Mouse (Mus musculus) lung, embryonic 14.5 days (tissue): ENCODE data around the gene Fndc7. TPM values are rescaled to one million over a fixed set of nuclear protein-coding genes. Genes with fewer than 3 reads are reported as not detected.
"Not testable (repeated sequence)": the region's sequence is repeated elsewhere in the genome, so short reads cannot be mapped to it uniquely, and the experiment has no call there.

ENCODE experiments used
- ATAC-seq: fragments of 200-750 bp; cut with Nextera tagmentation; 2 replicates; pipeline ENCODE4 v1.8.0; 2017; ENCODE audit warnings: mild to moderate bottlenecking, moderate TSS enrichment, moderate library complexity; ENCODE audit not compliant: insufficient read depth
- DNase-seq: peaks from one replicate; pipeline ENCODE4 v3.0.0-alpha.2; 2015
- H3K27ac ChIP-seq: fragments of 300-500 bp; sonication (generic); 2 replicates; pipeline ENCODE4 v1.5.1; 2014; ENCODE audit warnings: low read depth, mild to moderate bottlenecking, moderate library complexity
- H3K27me3 ChIP-seq: fragments of 300-500 bp; sonication (generic); 2 replicates; pipeline ENCODE4 v1.6.1; 2014; ENCODE audit warnings: low read length, control low read depth; ENCODE audit not compliant: insufficient read depth
- H3K36me3 ChIP-seq: fragments of 300-500 bp; sonication (generic); 2 replicates; pipeline ENCODE4 v1.6.1; 2014; ENCODE audit warnings: control low read depth; ENCODE audit not compliant: insufficient read depth
- H3K4me1 ChIP-seq: fragments of 300-500 bp; sonication (generic); 2 replicates; pipeline ENCODE4 v1.6.1; 2014; ENCODE audit warnings: antibody characterized with exemption, control low read depth; ENCODE audit not compliant: insufficient read depth
- H3K4me2 ChIP-seq: fragments of 300-500 bp; sonication (generic); 2 replicates; pipeline ENCODE4 v1.6.1; 2014; ENCODE audit warnings: mild to moderate bottlenecking
- H3K4me3 ChIP-seq: fragments of 300-500 bp; sonication (generic); 2 replicates; pipeline ENCODE4 v1.5.1; 2014; ENCODE audit warnings: low read depth, low read length
- H3K9ac ChIP-seq: fragments of 300-500 bp; sonication (generic); 2 replicates; pipeline ENCODE4 v1.6.1; 2014
- H3K9me3 ChIP-seq: fragments of 300-500 bp; sonication (generic); 2 replicates; pipeline ENCODE4 v1.6.1; 2016; ENCODE audit warnings: low read depth, low read length, control low read depth
- CTCF ChIP-seq: IDR thresholded peaks from 2 replicates; pipeline ENCODE4 v1.5.1; 2016; ENCODE audit warnings: antibody characterized with exemption, low read depth
- WGBS: fragments of 180-500 bp; shearing (Covaris S2); extraction: QIAGEN DNeasy Blood & Tissue Kit; methylation state at CpG from one replicate; pipeline ENCODE4 v1.1.7; 2014; 5-methylcytosine and 5-hydroxymethylcytosine counted together
- polyA plus RNA-seq: library from polyadenylated mRNA; unstranded; fragments of >200 nt; fragmentation: Nextera tagmentation; extraction: Ambion mirVana; gene quantifications from 2 replicates; pipeline ENCODE4 v1.2.1, GENCODE M21; 2014

The Fndc7 gene
- polyA plus RNA-seq, 1 experiment from 2014 or later, result 0.59 TPM

DNA sequence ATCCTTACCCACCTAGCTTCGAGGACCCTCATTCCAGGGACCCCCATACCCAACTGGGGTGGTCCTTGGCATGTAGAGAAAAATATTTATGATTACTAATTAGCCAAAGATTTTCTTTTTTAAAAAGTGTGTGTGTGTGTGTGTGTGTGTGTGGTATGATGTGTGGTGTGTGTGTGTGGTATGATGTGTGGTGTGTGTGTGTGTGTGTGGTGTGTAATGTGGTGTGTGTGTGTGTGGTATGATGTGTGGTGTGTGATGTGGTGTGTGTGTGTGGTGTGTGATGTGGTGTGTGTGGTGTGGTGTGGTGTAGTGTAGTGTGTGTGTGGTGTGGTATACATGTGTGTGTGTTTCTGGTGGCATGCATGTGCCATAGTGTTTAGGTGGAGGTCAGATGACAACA, 2.3 kb upstream of the Fndc7 start:
- Histone ChIP-seq H3K27me3 (no peaks in the 10 kb centered on the region), H3K4me3 (no peak overlapping the region), H3K4me1 (no peaks in the 10 kb centered on the region; the same call in 1 of the 2 replicates), H3K4me2 (no peak overlapping the region), H3K36me3 (no peaks in the 10 kb centered on the region), H3K27ac (no peak overlapping the region), H3K9ac (no peak overlapping the region), H3K9me3 (no peaks in the 10 kb centered on the region)
- WGBS, result 50% methylated on average over 1 of the region's 1 CpGs
- ATAC-seq, result no peak
- DNase-seq, result no peak
- TF ChIP-seq CTCF, result no peak

DNA sequence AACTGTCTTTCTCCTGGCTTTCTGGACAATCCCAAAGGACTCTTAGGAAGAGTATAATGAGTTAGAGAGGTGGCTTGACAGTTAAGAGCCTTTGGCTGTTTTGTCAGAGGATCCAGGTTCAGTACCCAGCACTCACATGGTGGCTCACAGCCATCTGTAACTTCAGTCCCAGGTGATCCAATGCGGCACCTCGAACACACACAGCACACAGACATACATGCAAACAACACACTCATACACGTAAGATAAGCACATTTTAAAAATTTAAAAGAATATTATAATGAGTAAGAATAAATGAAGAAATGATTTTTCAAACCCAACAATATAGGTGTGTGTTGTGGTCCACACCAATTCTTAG, 2.2 kb downstream of the Fndc7 start:
- Histone ChIP-seq H3K4me1 (peaks cover 7% of the 10 kb centered on the region; the same call in 1 of the 2 replicates), H3K9ac (no peak overlapping the region), H3K4me2 (no peak overlapping the region), H3K36me3 (no peaks in the 10 kb centered on the region), H3K27ac (no peak overlapping the region), H3K4me3 (no peak overlapping the region), H3K27me3 (no peaks in the 10 kb centered on the region), H3K9me3 (no peaks in the 10 kb centered on the region)
- no peak for TF ChIP-seq CTCF
- no peak for ATAC-seq
- WGBS, result 88% methylated on average over 3 of the region's 3 CpGs
- DNase-seq, result no peak

DNA sequence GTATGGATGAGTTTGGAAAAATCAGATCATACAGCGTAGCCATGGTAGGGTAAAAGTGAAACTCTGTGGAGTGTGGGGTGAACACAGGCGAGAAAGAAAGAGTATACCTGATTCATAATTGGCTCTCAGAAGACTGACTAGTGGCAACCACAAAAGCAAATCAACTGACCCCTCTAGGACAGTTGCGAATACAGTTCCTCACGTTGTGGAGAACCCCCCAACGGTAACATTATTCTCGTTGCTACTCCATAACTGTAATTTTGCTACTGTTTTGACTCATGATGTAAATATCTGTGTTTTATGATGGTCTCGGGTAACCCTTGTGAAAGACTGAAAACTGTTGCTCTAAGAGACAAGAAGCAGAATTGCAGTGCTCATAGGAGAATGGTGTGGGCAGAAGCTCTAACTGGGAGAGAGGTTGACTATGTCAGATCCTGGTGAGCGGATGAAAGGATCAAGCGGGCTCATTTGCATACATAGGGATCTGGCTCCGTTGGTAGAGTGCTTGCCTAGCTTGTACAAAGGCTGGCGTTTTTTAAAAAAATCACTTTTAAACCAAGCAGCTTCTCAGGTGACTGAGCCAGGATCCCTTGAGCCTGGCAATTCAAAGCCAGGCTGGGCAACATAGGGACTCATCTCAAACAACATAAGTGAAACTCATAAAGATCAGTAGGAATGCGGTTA, 2.7 kb downstream of the Fndc7 start:
- peak overlapping the region; percentile 89; the same call in 1 of the 2 replicates for H3K27ac ChIP-seq
- H3K36me3 ChIP-seq, result no peaks in the 10 kb centered on the region
- DNase-seq, result no peak
- H3K4me2 ChIP-seq, result no peak overlapping the region
- WGBS, result 65% methylated on average over 12 of the region's 12 CpGs
- H3K4me3 ChIP-seq, result no peak overlapping the region
- no peak overlapping the region for H3K9ac ChIP-seq
- ATAC-seq, result no peak
- H3K9me3 ChIP-seq, result no peaks in the 10 kb centered on the region
- H3K27me3 ChIP-seq, result no peaks in the 10 kb centered on the region
- no peak for TF ChIP-seq CTCF
- peaks cover 7% of the 10 kb centered on the region; the same call in 1 of the 2 replicates for H3K4me1 ChIP-seq

DNA sequence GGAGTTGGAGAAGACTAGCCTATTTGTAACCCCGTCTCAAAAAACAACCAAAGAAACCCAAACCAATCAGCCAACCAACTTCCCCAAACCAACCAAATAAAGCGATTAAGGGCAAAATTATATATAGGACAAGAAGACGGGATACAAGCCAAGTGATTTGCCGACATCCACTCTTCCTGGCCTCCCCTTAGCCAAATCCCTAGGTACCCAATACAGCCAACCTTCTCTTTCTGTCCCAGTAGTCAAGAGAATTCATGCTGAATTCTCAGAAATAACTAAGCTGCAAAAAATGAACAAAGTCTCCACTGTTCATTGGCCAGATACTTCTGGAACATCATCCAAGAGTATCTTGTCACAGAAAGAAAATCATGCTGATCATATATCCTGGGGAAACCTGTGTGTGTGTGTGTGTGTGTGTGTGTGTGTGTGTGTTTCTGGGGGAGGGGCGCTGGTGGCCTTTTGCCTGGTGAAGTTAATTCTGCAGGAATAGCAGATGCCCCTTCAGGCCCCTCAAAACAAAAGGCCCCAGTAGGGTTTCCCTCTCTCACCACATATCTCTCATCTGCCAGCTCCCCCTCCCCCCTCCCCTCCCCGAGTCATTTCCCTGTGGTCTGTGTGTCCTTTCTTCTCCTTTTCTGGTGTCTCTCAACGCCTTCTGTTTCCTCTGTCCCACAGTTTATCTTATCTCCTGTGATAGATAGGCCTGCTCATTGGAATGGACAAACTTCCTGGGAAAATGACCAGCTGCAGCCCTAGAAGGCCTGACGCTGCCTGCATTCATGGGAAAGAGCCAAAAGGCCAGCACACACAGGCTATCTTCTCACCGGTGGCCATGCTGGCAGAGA, 3.9 kb downstream of the Fndc7 start:
- ATAC-seq (peak; percentile 91), DNase-seq (peak; percentile 84)
- Histone ChIP-seq H3K9me3 (no peaks in the 10 kb centered on the region), H3K4me2 (peak overlapping the region; percentile 7; the same call in 1 of the 2 replicates), H3K9ac (no peak overlapping the region), H3K4me1 (peaks cover 7% of the 10 kb centered on the region), H3K4me3 (no peak overlapping the region), H3K27ac (peak overlapping the region; percentile 89), H3K36me3 (no peaks in the 10 kb centered on the region), H3K27me3 (no peaks in the 10 kb centered on the region)
- no peak for TF ChIP-seq CTCF
- 34% methylated on average over 9 of the region's 9 CpGs for WGBS

DNA sequence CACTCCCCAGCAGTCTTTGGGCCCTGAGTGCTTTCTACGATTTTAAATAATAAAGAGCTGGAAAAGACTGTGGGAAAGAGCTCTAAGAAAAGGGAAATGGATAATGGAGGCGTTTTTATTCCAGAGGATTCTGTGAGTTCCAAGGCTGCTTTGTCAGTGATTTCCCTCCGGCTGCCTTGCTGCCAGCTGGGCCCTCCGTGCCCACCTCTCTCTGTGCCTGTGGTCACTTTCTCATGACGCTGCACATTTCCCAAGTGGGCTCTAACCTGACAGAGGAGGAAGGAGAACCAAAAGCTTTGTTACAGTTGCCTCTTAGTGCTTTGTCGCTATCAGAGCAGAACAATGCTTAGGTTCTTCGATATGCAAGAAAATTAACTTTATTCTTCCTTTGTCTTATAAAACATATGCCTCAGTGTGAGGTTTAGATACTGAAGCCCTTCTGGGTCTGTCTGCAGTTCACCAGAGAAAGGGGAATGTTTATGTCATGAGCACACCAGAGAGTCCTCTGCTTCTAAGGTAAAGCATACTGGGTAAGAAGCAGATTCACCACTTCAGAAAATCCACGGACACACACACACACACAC, 5.0 kb downstream of the Fndc7 start:
- Histone ChIP-seq H3K9me3 (no peaks in the 10 kb centered on the region), H3K27me3 (no peaks in the 10 kb centered on the region), H3K4me3 (no peak overlapping the region), H3K36me3 (no peaks in the 10 kb centered on the region), H3K4me2 (no peak overlapping the region), H3K27ac (peak overlapping the region; percentile 89; the same call in 1 of the 2 replicates), H3K9ac (no peak overlapping the region), H3K4me1 (peaks cover 11% of the 10 kb centered on the region)
- DNase-seq (no peak), ATAC-seq (no peak)
- no peak for TF ChIP-seq CTCF
- WGBS, result 67% methylated on average over 8 of the region's 8 CpGs

DNA sequence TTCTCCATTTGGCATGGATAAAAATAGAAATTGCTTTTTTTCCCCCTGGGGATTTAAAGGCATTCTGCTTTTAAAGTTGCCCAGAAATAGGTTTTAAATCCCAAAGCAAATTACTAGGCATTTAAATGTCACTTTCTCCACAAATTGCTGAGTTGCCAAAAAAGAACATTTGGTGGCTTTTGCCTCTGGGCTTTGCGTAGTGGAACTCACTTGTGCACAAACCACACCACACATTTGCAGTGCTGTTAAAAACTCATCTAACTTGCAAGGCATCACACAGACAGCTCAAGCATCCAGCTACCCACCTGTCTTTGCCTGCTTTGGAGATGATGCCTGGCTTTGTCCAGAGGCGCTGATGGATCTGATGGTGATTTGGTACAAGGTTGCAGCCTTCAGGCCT, 6.7 kb downstream of the Fndc7 start:
- Histone ChIP-seq H3K9me3 (no peaks in the 10 kb centered on the region), H3K27ac (no peak overlapping the region), H3K4me1 (peaks cover 22% of the 10 kb centered on the region), H3K4me2 (no peak overlapping the region), H3K9ac (no peak overlapping the region), H3K36me3 (no peaks in the 10 kb centered on the region), H3K4me3 (no peak overlapping the region), H3K27me3 (no peaks in the 10 kb centered on the region)
- ATAC-seq (no peak), DNase-seq (no peak)
- no peak for TF ChIP-seq CTCF
- 91% methylated on average over 2 of the region's 2 CpGs for WGBS

DNA sequence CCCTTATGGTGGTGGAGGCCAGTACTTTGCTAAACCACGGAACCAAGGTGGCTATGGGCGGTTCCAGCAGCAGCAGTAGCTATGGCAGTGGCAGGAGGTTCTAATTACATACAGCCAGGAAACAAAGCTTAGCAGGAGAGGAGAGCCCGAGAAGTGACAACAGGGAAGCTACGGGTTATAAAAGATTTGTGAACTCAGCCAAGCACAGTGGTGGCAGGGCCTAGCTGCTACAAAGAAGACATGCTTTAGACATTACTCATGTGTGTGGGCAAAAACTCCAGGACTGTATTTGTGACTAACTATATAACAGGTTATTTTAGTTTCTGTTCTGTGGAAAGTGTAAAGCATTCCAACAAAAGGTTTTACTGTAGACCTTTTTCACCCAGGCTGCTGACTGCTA, 7.9 kb downstream of the Fndc7 start:
- H3K27me3 ChIP-seq, H3K36me3 ChIP-seq, ATAC-seq, H3K9me3 ChIP-seq, H3K27ac ChIP-seq, H3K4me2 ChIP-seq, DNase-seq, H3K4me3 ChIP-seq, H3K9ac ChIP-seq: not testable (repeated sequence)
- peaks cover 22% of the 10 kb centered on the region for H3K4me1 ChIP-seq
- WGBS, result 49% methylated on average over 4 of the region's 4 CpGs
